Mouse (Mus musculus) erythroblast, embryonic 14.5 days (primary cell): ENCODE data around the gene Oas1f. TPM values are rescaled to one million over a fixed set of nuclear protein-coding genes. Genes with fewer than 3 reads are reported as not detected.
"Not testable (repeated sequence)": the region's sequence is repeated elsewhere in the genome, so short reads cannot be mapped to it uniquely, and the experiment has no call there.

Experiments used
- H3K27me3 ChIP-seq: 2 replicates; pipeline ENCODE4 v1.6.1; 2012; ENCODE audit warnings: inconsistent platforms; ENCODE audit not compliant: control insufficient read depth
- H3K36me3 ChIP-seq: 2 replicates; pipeline ENCODE4 v1.6.1; 2012; ENCODE audit warnings: mild to moderate bottlenecking, inconsistent platforms; ENCODE audit not compliant: control insufficient read depth
- H3K4me1 ChIP-seq: 2 replicates; pipeline ENCODE4 v1.6.1; 2012; ENCODE audit warnings: inconsistent platforms; ENCODE audit not compliant: control insufficient read depth
- H3K4me3 ChIP-seq: replicated peaks from 2 replicates; pipeline ENCODE3; 2012; ENCODE audit warnings: moderate library complexity, mild to moderate bottlenecking, inconsistent platforms
- H3K9me3 ChIP-seq: 2 replicates; pipeline ENCODE4 v1.6.1; 2012; ENCODE audit warnings: low read length, inconsistent platforms, mixed read lengths; ENCODE audit not compliant: control insufficient read depth
- GATA1 ChIP-seq: IDR thresholded peaks from 2 replicates; pipeline ENCODE4 v1.6.1; 2012; ENCODE audit warnings: low read length, inconsistent platforms, mixed read lengths
- TAL1 ChIP-seq: IDR thresholded peaks from 3 replicates; pipeline ENCODE4 v1.6.1; 2012; ENCODE audit warnings: low read length, inconsistent platforms, mixed read lengths
- polyA plus RNA-seq: library from polyadenylated mRNA; stranded (reverse); fragments of >175 nt; gene quantifications from 2 replicates; pipeline ENCODE4 v1.2.3, GENCODE M21; 2012

Gene Oas1f
- polyA plus RNA-seq, 1 experiment: not detected

GRCm38 (mm10) chr5:120890026-120890425 is 42.9 kb downstream of the Oas1f start:
- H3K4me1 ChIP-seq: no peaks in the 10 kb centered on the region
- TF ChIP-seq TAL1: no peak
- TF ChIP-seq GATA1: no peak
- H3K27me3 ChIP-seq: no peaks in the 10 kb centered on the region
- peaks cover 2% of the 10 kb centered on the region; the same call in 1 of the 2 replicates for H3K9me3 ChIP-seq
- no peak overlapping the region for H3K4me3 ChIP-seq
- H3K36me3 ChIP-seq: no peaks in the 10 kb centered on the region

- Histone ChIP-seq H3K27me3 (no peaks in the 10 kb centered on the region), H3K4me1 (no peaks in the 10 kb centered on the region), H3K4me3 (no peak overlapping the region), H3K9me3 (peaks cover 2% of the 10 kb centered on the region; the same call in 1 of the 2 replicates), H3K36me3 (no peaks in the 10 kb centered on the region)
- TF ChIP-seq GATA1 (no peak), TAL1 (no peak)
These were observed 43.8 kb downstream of the Oas1f start for GRCm38 (mm10) chr5:120890991-120891390.

- not testable (repeated sequence) for H3K4me3 ChIP-seq, H3K27me3 ChIP-seq, H3K4me1 ChIP-seq, H3K36me3 ChIP-seq, H3K9me3 ChIP-seq
These were observed 44.5 kb downstream of the Oas1f start for GRCm38 (mm10) chr5:120891566-120892242.

- no peak for TF ChIP-seq GATA1
- no peak for TF ChIP-seq TAL1
- peaks cover 2% of the 10 kb centered on the region; the same call in 1 of the 2 replicates for H3K9me3 ChIP-seq
- H3K4me3 ChIP-seq: no peak overlapping the region
- no peaks in the 10 kb centered on the region for H3K4me1 ChIP-seq
- H3K27me3 ChIP-seq: no peaks in the 10 kb centered on the region
- H3K36me3 ChIP-seq: no peaks in the 10 kb centered on the region
These were observed 45.1 kb downstream of the Oas1f start for GRCm38 (mm10) chr5:120892243-120892660.

- not testable (repeated sequence) for H3K27me3 ChIP-seq, H3K4me1 ChIP-seq
These were observed 46.7 kb downstream of the Oas1f start for GRCm38 (mm10) chr5:120893866-120894265.

GRCm38 (mm10) chr5:120894692-120895091 is 47.5 kb downstream of the Oas1f start:
- H3K4me1 ChIP-seq, H3K4me3 ChIP-seq, H3K9me3 ChIP-seq, H3K36me3 ChIP-seq, H3K27me3 ChIP-seq: not testable (repeated sequence)

More at GRCm38 (mm10) chr5:120893866-120894265, 46.7 kb downstream of the Oas1f start:
- not testable (repeated sequence) for H3K36me3 ChIP-seq, H3K9me3 ChIP-seq, H3K4me3 ChIP-seq

- H3K4me1 ChIP-seq: no peaks in the 10 kb centered on the region
- TF ChIP-seq GATA1: no peak
- H3K36me3 ChIP-seq: no peaks in the 10 kb centered on the region
These were observed 48.2 kb downstream of the Oas1f start for GRCm38 (mm10) chr5:120895231-120895900.

GRCm38 (mm10) chr5:120898307-120898706 is 51.1 kb downstream of the Oas1f start:
- Histone ChIP-seq H3K4me1 (no peaks in the 10 kb centered on the region), H3K36me3 (no peaks in the 10 kb centered on the region), H3K4me3 (no peak overlapping the region), H3K27me3 (no peaks in the 10 kb centered on the region), H3K9me3 (no peaks in the 10 kb centered on the region)
- no peak for TF ChIP-seq TAL1
- no peak for TF ChIP-seq GATA1

More at GRCm38 (mm10) chr5:120895231-120895900, 48.2 kb downstream of the Oas1f start:
- Histone ChIP-seq H3K27me3 (no peaks in the 10 kb centered on the region), H3K4me3 (no peak overlapping the region), H3K9me3 (peaks cover 2% of the 10 kb centered on the region; the same call in 1 of the 2 replicates)

GRCm38 (mm10) chr5:120898726-120899125 is 51.6 kb downstream of the Oas1f start:
- Histone ChIP-seq H3K36me3 (no peaks in the 10 kb centered on the region), H3K9me3 (no peaks in the 10 kb centered on the region), H3K27me3 (no peaks in the 10 kb centered on the region), H3K4me3 (no peak overlapping the region), H3K4me1 (no peaks in the 10 kb centered on the region)
- TF ChIP-seq TAL1 (no peak), GATA1 (no peak)

- H3K4me1 ChIP-seq: no peaks in the 10 kb centered on the region
- no peak for TF ChIP-seq GATA1
- no peak for TF ChIP-seq TAL1
- H3K4me3 ChIP-seq: no peak overlapping the region
- no peaks in the 10 kb centered on the region for H3K27me3 ChIP-seq
- H3K9me3 ChIP-seq: no peaks in the 10 kb centered on the region
- no peaks in the 10 kb centered on the region for H3K36me3 ChIP-seq
These were observed 53.5 kb downstream of the Oas1f start for GRCm38 (mm10) chr5:120900666-120901065.
